Mouse (Mus musculus): ENCODE results near the gene Olfr826.
"Not testable (repeated sequence)": the region's sequence is repeated elsewhere in the genome, so short reads cannot be mapped to it uniquely, and the experiment has no call there.

The Olfr826 gene

GRCm38 (mm10) chr10:130184086-130184485 is at the start of gene Olfr826:
TSS of gene Olfr826 (minus strand) at chr10:130184186.
- no peak for DNase-seq (ENCODE audit: low spot score in 2 of 2)

GRCm38 (mm10) chr10:130232117-130232516 is 48.1 kb upstream of the Olfr826 start:
- no peak for DNase-seq (ENCODE audit: low spot score in 2 of 2)

GRCm38 (mm10) chr10:130229584-130229983 is 45.6 kb upstream of the Olfr826 start:
- no peak for DNase-seq (ENCODE audit: low spot score in 2 of 2)

GRCm38 (mm10) chr10:130228246-130228645 is 44.3 kb upstream of the Olfr826 start:
- peak in 1 of 2 experiments; percentile 46 for DNase-seq (ENCODE audit: low spot score in 2 of 2)

GRCm38 (mm10) chr10:130225034-130225433 is 41.0 kb upstream of the Olfr826 start:
- no peak for DNase-seq (ENCODE audit: low spot score in 2 of 2)

GRCm38 (mm10) chr10:130214303-130214702 is 30.3 kb upstream of the Olfr826 start, which contains the start of gene Olfr827:
TSS of gene Olfr827 (minus strand) at chr10:130214403.
- no peak for DNase-seq (ENCODE audit: low spot score in 2 of 2)

GRCm38 (mm10) chr10:130166666-130167065 is 17.3 kb downstream of the Olfr826 start, which contains the start of gene Olfr825:
TSS of gene Olfr825 (minus strand) at chr10:130166766.
- no peak for DNase-seq (ENCODE audit: low spot score in 2 of 2)

- no peak for DNase-seq (ENCODE audit: low spot score in 2 of 2)
Measured at GRCm38 (mm10) chr10:130165196-130165595, 18.8 kb downstream of the Olfr826 start.

- no peak for DNase-seq (ENCODE audit: low spot score in 2 of 2)
Measured at GRCm38 (mm10) chr10:130144121-130144520, 39.9 kb downstream of the Olfr826 start.

- not testable (repeated sequence) for DNase-seq (ENCODE audit: low spot score in 2 of 2)
Measured at GRCm38 (mm10) chr10:130142481-130142880, 41.5 kb downstream of the Olfr826 start.

GRCm38 (mm10) chr10:130134811-130135210 is 49.2 kb downstream of the Olfr826 start:
- no peak for DNase-seq (ENCODE audit: low spot score in 2 of 2)

- DNase-seq (ENCODE audit: low spot score in 2 of 2), result not testable (repeated sequence)
Measured at GRCm38 (mm10) chr10:130129900-130130299, 54.1 kb downstream of the Olfr826 start, which contains the start of gene Olfr824. TSS of gene Olfr824 (minus strand) at chr10:130130000.

Data from left cerebral cortex, adult 9 months (tissue).